Mouse (Mus musculus) cerebellum, postnatal 25 days (tissue): ENCODE measurements around the gene Zbtb34.

ENCODE experiments used
- DNase-seq, 2 experiments: peaks; one replicate each; pipeline ENCODE4 v3.0.0; 2021; ENCODE audit warnings: mixed read lengths in 2 of 2

Zbtb34 gene

GRCm38 (mm10) chr2:33445741-33446140, 14.6 kb upstream of the Zbtb34 start:
- no peak for DNase-seq

- DNase-seq, result no peak
Measured at GRCm38 (mm10) chr2:33444862-33445261, 13.7 kb upstream of the Zbtb34 start.

- peak; percentile 86 to 96 for DNase-seq
Measured at GRCm38 (mm10) chr2:33444358-33444757, 13.2 kb upstream of the Zbtb34 start.

GRCm38 (mm10) chr2:33442701-33443100, 11.6 kb upstream of the Zbtb34 start:
- no peak for DNase-seq

- no peak for DNase-seq
Measured at GRCm38 (mm10) chr2:33440893-33441292, 9.8 kb upstream of the Zbtb34 start.

- DNase-seq, result no peak
Measured at GRCm38 (mm10) chr2:33439980-33440670, 9.0 kb upstream of the Zbtb34 start.

- no peak for DNase-seq
Measured at GRCm38 (mm10) chr2:33439471-33439881, 8.4 kb upstream of the Zbtb34 start.

GRCm38 (mm10) chr2:33438377-33438776, 7.3 kb upstream of the Zbtb34 start:
- no peak for DNase-seq

GRCm38 (mm10) chr2:33437184-33437583, 6.1 kb upstream of the Zbtb34 start:
- no peak for DNase-seq

- no peak for DNase-seq
Measured at GRCm38 (mm10) chr2:33436035-33436580, 5.0 kb upstream of the Zbtb34 start.

- DNase-seq, result peak in 1 of 2 experiments; percentile 55
Measured at GRCm38 (mm10) chr2:33435036-33435650, 4.0 kb upstream of the Zbtb34 start.

- DNase-seq, result peak; percentile 5 to 71
Measured at GRCm38 (mm10) chr2:33432877-33433276, 1.8 kb upstream of the Zbtb34 start.

- no peak for DNase-seq
Measured at GRCm38 (mm10) chr2:33430081-33430770, 898 bp downstream of the Zbtb34 start.

GRCm38 (mm10) chr2:33429339-33429738, 1.8 kb downstream of the Zbtb34 start:
- DNase-seq, result peak in 1 of 2 experiments; percentile 10

- no peak for DNase-seq
Measured at GRCm38 (mm10) chr2:33426640-33427398, 4.3 kb downstream of the Zbtb34 start.

GRCm38 (mm10) chr2:33417454-33417853, 13.7 kb downstream of the Zbtb34 start:
- no peak for DNase-seq

- DNase-seq, result no peak
Measured at GRCm38 (mm10) chr2:33414019-33414418, 17.1 kb downstream of the Zbtb34 start.

- DNase-seq, result no peak
Measured at GRCm38 (mm10) chr2:33412111-33412510, 19.0 kb downstream of the Zbtb34 start.

- no peak for DNase-seq
Measured at GRCm38 (mm10) chr2:33403511-33404003, 27.6 kb downstream of the Zbtb34 start.

- no peak for DNase-seq
Measured at GRCm38 (mm10) chr2:33402638-33403037, 28.5 kb downstream of the Zbtb34 start.

GRCm38 (mm10) chr2:33402236-33402635, 28.9 kb downstream of the Zbtb34 start:
- peak; percentile 75 to 85 for DNase-seq

GRCm38 (mm10) chr2:33401217-33401616, 29.9 kb downstream of the Zbtb34 start:
- peak; percentile 70 to 85 for DNase-seq

GRCm38 (mm10) chr2:33400541-33400940, 30.6 kb downstream of the Zbtb34 start:
- DNase-seq, result no peak
